Mouse (Mus musculus) mouse embryonic stem cell (cell line): Measurements from ENCODE around the gene Vps13a.

Experiments
- in situ Hi-C, 2 experiments: fragments of 300-500 bp; cut with MboI; formaldehyde crosslinking; loops; 1 replicate in 1 of 2; 3 replicates in 1 of 2; pipeline ENCODE4 v1.14.3; 2019 to 2020; ENCODE audit warnings: low sequenced_read_pairs in 2 of 2, low pct_unique_long_range_greater_than_20kb in 1 of 2, mixed read lengths in 1 of 2; ENCODE audit not compliant: unreplicated experiment in 1 of 2

Gene Vps13a

GRCm38 (mm10) chr19:16598653-16599297 is 182.0 kb downstream of the Vps13a start:
- in situ Hi-C loops: loop anchor here in 1 of 2 experiments (10.0 kb wide), 1 partner anchor 234 kb away; no protein-coding TSS in a partner anchor

GRCm38 (mm10) chr19:16597216-16597615 is 183.5 kb downstream of the Vps13a start:
- in situ Hi-C loops: loop anchor here in 1 of 2 experiments (10.0 kb wide), 1 partner anchor 232 kb away; no protein-coding TSS in a partner anchor

- in situ Hi-C loops: loop anchor here in 1 of 2 experiments (10.0 kb wide), 1 partner anchor 229 kb away; no protein-coding TSS in a partner anchor
Measured at GRCm38 (mm10) chr19:16593975-16594317, 186.8 kb downstream of the Vps13a start.

GRCm38 (mm10) chr19:16593256-16593974 is 187.3 kb downstream of the Vps13a start:
- in situ Hi-C loops: loop anchor here in 1 of 2 experiments (10.0 kb wide), 1 partner anchor 229 kb away; no protein-coding TSS in a partner anchor

- in situ Hi-C loops: no loop called here
Measured at GRCm38 (mm10) chr19:16585379-16585778, 195.4 kb downstream of the Vps13a start.

- in situ Hi-C loops: no loop called here
Measured at GRCm38 (mm10) chr19:16584546-16584945, 196.2 kb downstream of the Vps13a start.

GRCm38 (mm10) chr19:16580501-16580900 is 200.2 kb downstream of the Vps13a start:
- in situ Hi-C loops: no loop called here

GRCm38 (mm10) chr19:16579656-16580260 is 201.0 kb downstream of the Vps13a start:
- in situ Hi-C loops: no loop called here

- in situ Hi-C loops: no loop called here
Measured at GRCm38 (mm10) chr19:16576790-16577189, 203.9 kb downstream of the Vps13a start.
